Mouse (Mus musculus) kidney, postnatal 4 days (tissue): ENCODE data around the gene Rnf115.
"Not testable (repeated sequence)": the region's sequence is repeated elsewhere in the genome, so short reads cannot be mapped to it uniquely, and the experiment has no call there.

ENCODE experiments used
- DNase-seq, 2 experiments: peaks; one replicate each; pipeline ENCODE4 v3.0.0; 2021; ENCODE audit warnings: mixed read lengths in 2 of 2

The Rnf115 gene

DNA sequence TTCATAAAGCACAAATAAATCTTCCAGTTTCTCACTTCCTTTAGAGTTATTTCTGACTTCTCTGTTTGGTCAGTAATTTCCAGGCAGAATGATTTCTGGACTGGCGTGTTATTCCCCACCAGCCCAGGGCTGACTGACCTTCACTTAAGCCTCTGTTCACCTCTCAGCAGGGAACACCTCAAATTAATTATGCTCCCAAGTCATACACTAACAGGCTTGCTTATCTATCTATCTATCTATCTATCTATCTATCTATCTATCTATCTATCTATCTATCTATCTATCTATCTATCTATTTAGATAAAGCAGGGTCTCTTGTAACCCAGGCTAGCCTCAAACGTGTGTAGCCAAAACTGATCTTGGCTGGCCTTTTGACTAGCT lies 18.8 kb upstream of the Rnf115 start:
- DNase-seq, result no peak

DNA sequence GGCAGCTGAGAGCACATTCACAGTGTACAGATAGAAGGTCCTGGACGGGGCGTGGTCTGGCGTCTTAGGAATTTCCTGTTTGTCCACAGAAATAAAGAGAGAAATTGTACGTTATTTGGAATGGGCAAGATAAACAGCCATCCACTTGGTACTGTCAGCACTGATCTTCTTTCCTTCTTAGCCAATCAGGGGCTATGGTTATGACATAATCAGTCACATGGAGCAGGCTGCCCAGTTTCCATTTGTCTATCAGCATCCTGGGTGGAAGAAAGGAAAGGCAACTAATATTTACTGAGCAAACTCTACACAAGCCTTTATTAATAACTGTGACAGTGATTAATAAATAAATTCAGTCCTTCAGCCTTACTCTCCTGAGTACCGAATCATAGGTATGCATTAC lies 13.2 kb upstream of the Rnf115 start:
- no peak for DNase-seq

DNA sequence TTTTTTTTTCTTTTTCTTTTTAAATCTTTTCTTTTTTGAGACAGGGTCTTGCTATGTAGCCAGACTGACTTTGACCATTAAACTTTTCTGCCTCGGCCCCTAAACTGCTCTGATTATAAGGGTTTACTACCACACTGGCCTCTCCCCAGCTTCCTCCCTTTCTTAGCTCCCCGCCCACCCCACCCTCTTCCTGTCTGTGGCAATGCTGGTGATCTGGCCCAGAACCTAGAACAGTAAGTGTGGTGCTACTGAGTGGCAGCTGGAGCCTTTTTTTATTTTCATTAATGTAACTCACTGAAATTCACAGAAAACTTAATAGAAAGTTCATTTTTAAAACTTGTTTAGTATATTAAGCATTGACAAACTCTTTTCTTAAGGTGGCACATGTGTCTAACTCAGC lies 11.6 kb upstream of the Rnf115 start:
- DNase-seq, result no peak

DNA sequence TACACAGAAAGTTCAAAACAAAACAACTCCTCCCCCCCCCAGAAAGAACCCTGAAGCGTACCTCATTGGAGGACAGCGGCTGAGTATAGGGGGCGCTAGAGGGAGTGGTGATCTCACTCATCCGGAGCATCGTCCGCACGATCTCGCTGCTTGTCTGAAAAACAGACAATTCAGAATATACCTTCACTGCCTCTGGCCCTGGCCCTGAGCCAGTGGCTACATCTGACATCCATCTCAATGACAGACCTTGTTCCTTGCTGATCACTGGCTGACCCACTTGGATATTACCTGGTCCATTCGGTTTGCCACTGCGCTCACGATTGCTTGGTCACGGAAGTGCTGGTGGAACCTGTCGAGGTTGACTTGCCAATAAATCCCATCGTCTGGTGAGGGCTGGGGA lies 8.3 kb upstream of the Rnf115 start:
- peak; percentile 74 to 83 for DNase-seq

DNA sequence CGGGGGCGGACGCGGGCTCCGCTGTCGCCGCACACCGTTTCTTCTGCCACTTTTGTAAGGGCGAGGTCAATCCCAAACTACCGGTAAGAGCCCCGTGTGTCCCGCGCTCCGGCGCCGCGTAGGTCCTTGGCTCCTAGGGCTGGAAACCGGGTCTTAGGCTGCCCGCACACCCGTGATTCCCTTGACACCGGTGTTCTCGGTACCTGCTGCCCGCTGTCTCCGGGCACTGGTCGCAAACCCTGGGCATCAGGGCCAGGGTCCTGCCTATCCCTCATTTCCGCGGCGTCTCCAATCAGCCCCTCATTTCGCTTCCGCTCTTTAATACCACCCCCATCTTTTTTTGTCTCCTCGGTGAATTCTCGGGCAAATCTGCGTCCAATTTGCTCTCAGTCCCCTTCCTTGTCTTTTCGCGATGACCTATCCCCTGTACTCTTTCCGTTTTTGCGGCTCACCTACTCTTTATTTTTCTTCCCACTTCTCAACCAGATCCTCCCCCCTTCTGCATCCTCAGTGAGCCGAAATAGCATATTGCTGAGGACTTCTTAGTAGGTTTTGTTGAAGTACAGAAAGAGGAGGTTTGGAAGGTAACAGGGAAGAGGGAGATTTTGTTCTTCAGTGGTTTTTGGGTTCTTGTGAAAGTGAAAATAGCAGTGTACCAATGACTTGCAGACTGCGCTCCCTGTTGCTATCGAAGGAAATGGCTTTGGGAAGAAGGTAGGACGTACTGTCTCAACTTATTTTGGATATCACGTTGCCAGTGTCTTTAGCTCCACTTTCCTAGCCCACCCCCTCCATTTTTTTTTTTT lies 567 bp downstream of the Rnf115 start:
- DNase-seq, result no peak

DNA sequence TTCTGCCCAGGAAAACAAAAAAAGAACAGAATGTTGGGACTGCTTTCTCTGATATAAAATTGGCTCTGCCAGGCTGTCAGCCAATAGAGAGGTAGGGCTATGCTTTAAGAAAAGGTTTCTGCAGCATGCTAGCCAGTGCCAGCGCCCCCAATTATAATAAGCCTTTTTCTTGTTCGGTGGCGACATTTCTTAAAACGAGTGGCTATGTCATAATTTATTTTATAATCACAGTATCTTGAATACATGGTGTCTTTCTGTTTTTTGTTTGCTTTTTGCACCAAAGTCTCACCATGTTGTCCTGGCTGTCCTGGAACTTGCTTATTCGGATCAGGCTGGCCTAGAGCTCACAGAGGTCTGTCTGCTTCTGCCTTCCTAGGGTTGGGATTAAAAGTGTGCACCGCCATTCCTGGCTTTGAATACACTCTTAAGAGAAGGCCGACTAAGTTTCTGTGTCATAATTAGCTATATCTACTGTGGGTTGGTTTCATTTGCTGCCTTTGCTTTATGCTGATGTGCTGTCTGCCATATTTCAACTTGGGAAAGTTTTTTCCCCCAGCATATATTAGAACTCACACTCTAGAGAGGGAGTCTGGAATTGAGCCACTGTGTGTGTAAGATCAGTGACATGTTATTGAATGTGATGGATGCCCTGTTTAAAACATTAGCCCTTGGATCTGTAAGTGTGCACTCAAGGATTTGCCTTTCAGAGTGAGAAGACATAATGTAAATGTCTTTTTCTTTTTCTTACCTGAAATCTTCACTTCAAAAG lies 1.4 kb downstream of the Rnf115 start:
- DNase-seq, result no peak

DNA sequence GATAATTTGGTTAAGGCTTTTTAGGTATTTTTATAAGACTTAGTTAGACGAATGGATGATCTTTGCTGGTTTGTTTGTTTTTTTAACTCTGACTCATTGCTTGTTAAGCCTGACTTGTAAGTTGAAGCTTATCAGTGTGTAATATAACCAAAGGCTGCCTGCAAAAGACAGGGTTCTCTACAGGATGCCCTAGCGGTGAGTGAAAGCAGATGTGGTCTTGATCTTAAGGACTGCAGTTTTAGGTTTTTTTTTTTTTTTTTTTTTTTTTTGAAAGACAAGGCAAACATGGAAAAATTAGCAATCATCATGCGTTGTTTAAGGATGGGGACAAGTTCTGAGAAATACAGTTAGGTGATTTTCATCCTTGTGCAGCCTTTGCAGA lies 1.9 kb downstream of the Rnf115 start:
- DNase-seq, result no peak

DNA sequence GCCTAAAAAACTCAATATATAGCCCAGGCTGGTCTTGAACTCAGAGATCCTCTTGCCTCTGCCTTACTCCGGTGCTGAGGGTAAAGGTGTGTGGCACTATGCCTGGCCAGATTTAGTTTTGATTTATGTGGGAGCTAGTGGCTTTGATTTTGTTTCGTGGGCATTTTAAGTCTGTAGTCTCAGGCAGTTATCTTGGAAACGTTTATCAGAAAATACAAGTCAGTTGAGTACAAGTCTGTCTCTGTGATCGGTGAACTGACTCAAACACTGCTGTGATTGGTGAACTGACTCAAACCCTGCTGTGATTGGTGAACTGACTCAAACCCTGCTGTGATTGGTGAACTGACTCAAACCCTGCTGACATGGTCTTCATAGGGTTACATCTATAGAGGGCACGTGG lies 3.3 kb downstream of the Rnf115 start:
- DNase-seq, result no peak

DNA sequence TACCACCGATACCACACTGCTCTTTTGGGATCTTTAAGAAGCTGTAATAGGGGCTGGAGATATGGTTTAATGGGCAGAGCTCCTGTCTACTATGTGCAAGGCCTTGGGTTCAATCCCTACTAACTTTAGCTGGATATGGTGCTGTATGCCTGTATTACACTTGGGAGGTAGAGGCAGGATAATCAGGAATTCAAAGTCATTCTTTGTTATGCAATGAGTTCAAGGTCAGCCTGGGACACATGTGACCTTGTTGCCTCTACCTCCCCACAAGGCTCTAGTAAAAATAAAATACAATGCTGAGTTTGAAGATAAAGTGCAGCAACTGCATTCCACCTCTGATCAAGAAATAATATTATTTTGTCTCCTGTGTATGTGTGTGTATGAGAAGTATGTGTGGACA lies 6.5 kb downstream of the Rnf115 start:
- DNase-seq, result no peak

DNA sequence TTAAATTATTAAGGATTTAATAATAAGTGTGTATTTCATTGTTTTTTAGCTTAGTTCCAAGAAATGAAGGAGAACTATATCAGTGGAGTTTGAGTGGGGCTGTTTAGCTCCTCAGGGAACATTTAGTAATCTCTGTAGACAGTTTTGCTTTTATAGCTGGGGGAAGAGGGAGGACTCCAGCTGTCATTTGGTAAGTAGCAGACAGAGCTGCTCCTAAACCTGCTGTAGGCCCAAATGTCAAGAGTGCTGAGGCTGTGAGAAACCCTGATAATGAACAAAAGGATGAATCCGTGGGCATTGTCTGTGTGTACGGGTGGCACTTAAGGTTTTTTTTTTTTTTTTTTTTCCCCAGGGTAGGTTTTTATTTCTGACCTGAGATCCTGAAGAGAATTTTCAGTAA lies 7.7 kb downstream of the Rnf115 start:
- DNase-seq, result no peak

DNA sequence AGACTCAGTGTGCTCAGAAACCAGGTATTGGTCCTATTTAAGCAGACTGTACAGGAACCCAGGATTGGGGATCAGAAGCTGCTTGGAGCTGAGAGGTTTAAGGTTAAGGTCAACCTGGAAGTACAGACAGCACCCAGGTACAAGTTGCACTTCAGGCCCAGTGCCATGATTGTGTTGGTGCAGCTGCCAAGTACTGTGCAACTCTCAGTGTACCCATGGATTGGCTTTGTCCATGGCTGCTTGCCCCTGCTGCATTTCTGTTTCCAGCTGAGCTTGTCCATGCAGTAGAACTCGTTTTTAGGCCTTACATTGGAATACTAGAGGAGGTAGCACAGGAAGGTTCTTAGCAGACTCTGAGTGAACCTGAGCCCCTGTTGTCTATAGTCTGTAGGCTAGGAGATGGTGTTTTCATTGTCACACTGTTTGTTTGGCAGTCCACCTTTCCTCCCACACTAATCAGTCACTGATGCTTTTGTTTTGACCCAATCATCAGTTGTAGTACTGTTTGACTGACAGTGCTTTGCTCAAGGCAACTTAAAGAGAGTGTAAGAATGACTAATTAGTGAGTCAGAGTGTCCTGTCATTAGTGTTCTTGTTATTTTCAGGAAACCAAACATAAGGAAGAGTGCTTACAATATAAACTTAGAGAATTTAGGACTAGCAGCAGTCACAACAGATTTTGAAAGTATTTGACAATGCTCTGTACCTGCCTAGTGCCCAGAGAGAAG lies 9.7 kb downstream of the Rnf115 start:
- no peak for DNase-seq

DNA sequence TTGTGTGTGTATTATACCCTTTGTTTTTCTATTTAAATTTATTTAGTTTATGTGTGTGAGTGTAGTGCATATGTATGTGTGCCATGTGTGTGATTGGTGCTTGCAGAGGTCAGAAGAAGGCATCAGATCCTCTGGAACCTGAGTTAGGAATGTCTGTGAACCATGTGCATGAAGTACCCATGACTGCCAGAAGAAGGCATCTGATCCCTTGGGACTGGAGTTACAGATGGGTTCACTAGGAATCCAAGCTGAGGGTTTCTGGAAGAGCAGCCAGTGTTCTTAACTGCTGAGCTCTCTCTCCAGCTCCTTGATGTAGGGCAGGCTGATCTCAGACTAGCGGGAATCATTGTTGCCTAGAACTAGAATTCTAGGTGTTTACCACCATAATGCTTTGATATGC lies 10.5 kb downstream of the Rnf115 start:
- DNase-seq, result no peak

DNA sequence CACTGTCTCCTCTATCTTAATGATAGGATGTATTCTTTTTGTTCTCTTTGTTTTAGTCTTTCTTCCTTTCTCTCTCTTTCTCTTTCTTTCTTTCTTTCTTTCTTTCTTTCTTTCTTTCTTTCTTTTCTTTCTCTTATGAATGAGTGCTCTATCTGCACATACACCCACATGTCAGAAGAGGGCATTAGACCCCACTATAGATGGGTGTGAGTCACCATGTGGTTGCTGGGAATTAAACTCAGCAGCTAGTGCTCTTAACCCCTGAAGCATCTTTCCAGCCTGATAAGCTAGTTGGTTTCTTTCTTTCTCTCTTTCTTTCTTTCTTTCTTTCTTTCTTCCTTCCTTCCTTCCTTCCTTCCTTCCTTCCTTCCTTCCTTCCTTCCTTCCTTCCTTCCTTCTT lies 12.8 kb downstream of the Rnf115 start:
- not testable (repeated sequence) for DNase-seq

DNA sequence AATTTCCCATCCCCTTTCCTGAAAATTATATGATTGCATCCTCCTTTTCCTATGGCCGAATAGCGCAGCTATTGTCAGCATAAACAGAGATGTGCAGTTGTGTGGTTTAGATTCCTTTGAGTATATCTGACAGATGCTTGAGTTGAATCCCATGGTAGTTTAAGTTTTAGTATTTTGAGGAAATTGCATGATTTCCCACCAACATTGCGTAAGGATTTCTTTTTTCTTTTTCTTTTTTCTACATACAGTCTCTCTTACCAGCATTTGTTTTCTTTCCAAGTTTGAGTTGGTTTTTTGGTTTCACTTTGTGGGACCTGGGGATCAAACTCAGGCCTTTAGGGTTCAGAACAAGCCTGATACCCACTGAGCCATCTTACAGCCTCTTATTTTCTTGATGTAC lies 16.9 kb downstream of the Rnf115 start:
- DNase-seq, result no peak

DNA sequence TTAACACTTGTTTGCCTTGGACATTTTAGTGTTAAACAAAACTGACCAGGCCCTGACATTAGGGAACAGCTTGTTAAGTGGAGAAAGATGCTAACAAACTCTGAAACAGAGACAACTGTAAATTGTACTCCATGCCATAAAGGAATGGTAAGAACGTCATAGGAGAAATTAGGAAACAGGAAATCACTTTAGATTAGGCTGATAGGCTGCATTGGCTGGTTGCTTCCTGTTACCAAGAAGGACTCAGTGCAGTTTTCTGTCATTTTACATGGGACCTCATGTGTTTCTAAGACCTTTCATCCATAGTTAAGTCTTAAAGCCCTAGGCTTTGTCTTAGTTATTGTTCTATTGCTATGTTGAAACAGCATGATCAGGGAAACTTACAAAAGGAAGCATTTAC lies 19.4 kb downstream of the Rnf115 start:
- DNase-seq, result no peak

DNA sequence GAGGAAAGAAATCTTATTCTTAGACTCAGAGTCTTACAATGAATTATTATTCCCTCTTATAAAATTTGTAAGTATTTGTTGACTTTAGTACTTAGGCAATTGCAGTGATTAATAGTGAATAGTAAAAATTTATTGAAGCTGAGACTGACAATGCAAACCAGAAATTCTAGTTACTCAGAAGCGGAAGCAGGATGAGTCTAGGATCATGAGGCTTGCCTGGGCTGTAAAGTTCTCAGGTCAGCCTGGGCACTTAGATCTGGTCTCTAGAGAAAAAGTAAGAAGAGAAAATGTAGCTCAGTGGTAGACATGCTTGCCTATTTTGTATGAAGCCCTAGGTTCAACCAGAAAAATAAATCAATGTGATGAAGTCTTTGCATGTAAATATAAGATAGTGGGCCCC lies 28.5 kb downstream of the Rnf115 start:
- DNase-seq, result no peak

DNA sequence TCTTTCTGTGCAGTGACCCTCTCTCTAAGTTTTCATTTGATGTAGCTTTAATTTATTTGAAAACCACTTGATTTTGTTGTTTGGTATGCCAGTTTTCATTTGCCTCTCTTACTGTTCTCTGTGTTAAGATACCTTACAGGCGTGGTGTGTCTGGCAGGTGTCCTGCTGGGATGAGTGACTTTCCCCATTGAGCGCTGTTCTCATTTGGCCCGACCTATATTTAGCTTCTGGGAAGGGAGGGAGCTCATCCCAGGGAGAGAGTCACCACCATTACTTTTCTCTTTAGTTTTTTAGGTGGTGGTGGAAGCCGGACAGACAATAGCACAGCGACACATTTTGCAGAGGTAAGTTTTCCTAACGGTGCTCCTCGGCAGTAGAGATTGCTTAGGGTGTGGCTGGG lies 30.2 kb downstream of the Rnf115 start:
- DNase-seq, result no peak

DNA sequence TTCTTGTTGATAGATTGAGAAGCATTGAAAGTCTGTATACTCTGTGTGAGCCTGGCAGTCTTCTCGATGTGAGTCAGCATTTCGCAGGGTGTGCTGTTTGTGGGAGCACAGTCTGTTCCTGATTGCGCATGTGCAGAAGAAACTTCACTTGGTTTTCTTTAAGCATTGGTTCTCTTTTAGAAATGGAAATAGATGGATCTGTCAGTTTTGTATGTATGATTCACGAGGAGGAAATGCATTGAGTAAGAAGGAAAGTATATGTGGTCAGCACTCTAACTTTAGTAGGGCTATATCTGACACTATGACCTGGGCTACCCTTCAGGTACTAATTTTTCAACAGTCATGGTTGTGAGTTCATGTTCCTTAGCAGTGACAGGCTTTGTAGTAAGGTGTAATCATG lies 32.2 kb downstream of the Rnf115 start:
- DNase-seq, result no peak

DNA sequence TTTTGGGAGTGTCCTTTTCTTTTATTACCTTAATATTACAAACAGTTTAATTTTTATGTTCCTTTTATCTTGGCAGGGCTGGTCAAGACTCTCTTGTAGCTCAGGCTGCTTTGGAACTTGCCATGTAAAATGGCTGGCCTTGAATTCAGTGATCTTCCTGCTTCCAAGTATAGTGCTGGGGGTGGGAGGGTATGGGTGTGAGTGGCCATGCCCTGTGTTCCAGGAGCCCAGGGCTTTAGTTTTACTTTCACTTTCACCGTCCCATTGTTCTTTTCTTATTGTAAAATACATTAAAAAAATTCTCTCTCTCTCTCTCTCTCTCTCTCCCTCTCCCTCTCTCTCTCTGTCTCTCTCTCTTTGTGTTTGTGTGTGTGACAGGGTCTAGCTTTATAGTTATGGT lies 37.1 kb downstream of the Rnf115 start:
- no peak for DNase-seq

DNA sequence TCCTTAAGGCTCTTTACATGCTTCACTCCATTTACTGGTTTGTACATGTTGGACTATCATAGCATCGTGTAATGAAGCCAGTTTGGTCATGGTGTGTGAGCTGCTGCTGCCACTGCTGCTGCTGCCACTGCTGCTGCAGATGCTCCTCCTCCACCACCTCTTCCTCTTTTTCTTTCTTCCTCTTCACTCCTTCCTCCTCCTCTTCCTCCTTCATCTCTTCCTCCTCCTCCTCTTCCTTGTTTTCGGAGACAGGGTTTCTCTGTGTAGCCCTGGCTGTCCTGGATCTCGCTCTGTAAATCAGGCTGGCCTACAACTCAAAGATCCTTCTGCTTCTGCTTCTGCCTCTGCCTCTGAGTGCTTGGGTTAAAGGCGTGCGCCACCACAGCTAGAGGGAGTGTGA lies 42.5 kb downstream of the Rnf115 start:
- DNase-seq, result no peak

DNA sequence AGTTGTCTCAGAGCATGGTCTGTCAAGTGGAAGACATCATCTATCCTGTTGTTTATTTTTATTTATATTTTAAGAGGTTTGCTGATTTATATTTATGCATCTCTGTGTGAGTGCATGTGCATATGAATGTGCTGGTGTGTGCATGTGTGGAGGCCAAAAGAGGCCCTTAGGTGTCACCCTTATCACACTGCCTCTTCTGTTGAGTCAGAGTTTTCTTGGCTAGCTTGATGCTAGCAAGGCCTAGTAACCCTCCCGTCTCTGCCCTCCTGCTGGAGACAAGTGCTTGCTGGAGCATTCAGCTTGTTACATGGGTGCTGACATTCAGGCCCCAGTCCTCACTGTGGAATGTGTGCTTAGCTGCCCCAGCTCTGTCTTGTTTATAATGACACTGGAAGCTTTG lies 45.5 kb downstream of the Rnf115 start:
- no peak for DNase-seq

DNA sequence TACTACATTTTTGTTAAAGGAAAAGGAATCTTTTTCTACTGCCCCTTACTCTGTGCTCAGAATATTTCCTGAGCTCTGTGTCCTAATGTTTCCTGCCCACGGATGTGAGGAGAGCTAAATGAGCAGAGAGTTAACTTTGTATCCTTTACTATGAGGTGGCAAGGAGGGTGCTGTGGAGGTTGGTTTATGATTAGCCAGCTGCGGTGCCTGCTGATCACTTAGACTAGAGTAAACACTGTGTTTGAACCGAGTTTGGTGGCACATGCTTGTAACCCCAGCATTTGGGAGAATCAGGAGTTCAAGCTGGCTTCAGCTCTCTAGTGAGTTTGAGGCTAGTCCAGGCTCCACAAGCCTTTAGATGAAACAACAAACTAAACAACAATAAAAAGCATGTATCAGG lies 49.7 kb downstream of the Rnf115 start:
- DNase-seq, result peak; percentile 22 to 42

DNA sequence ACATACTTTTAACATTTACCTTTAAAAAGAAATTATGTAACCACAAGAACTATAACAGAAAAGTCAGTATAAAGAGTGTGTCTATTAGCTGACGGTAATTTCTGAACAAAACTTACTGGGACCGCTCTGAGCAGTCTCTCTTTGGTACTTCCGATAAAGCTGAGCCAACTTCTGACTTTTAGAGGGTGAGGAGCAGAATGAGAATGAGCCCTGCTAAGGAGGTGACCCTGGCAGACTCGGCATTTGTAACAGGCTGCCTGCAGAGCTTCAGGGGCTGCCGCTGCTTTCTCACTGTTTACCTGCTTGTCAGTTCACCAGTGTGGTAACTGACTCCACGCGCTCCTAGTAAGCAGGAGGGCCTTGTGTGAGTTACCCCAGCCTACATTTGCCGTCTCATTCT lies 54.8 kb downstream of the Rnf115 start:
- no peak for DNase-seq

DNA sequence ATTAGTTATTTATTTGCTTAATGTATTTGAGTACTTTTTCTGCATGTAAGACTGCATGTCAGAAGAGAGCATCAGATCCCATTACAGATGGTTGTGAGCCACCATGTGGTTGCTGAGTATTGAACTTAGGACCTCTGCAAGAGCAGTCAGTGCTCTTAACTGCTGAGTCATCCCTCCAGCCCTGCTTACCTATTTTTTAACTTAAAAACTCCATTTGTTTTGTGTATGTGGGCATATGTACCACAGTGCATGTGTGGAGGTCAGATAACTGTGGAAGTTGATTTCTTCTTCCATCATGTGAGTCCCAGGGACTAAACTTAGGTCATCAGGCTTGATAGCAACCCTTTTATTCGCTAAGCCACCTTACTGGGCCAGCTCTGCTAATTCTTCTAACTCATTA lies 60.3 kb downstream of the Rnf115 start:
- DNase-seq, result no peak
